ENCODE assay signal across 8 mouse cellular contexts in genomic region chr1:54826426-54826986, GRCm38 (mm10).
A peak's percentile ranks its signal among the peaks of the same experiment; 100 is the strongest.
DNase-seq lines count a peak whose midpoint lies in the region; ATAC-seq lines count a peak whose summit lies in the region.

No protein-coding gene starts in this region.

- peak; percentile 75 for DNase-seq in ovary, adult 18-20 months (ENCODE audit: low spot score)
- DNase-seq in ovary, postnatal 10 days (ENCODE audit: low spot score) = no peak
- DNase-seq in gastrocnemius, adult 8-10 months (ENCODE audit: low spot score in 2 of 2) = peak; percentile 48 to 57
- DNase-seq in kidney, adult 18-20 months = peak; percentile 94
- peak; percentile 95 for DNase-seq in lung, postnatal 14 days
- DNase-seq in B cell, adult 2 months = no peak
- DNase-seq in layer of hippocampus, adult 18-20 months (ENCODE audit: low spot score in 2 of 2) = no peak

- no peak for ATAC-seq in frontal cortex, adult (ENCODE audit: low TSS enrichment)

Comparison
In these comparisons a context has a peak if more than half of its experiments do, and no peak if none do; other contexts are left out.
1. DNase-seq: peak in ovary, adult 18-20 months (single experiment), gastrocnemius, adult 8-10 months (2 of 2), kidney, adult 18-20 months (single experiment) and lung, postnatal 14 days (single experiment); none in ovary, postnatal 10 days (single experiment), B cell, adult 2 months (0 of 2) and layer of hippocampus, adult 18-20 months (0 of 2).